Mouse (Mus musculus) midbrain, embryonic 12.5 days (tissue): ENCODE measurements at regions not wholly inside any gene's neighbourhood (a gene's known extent, or its start where the extent isn't known, plus 50 kb on each side); places are given as distances from the start of the nearest gene placed in this dataset.
A peak's percentile ranks its signal among the peaks of the same experiment; 100 is the strongest.

Source experiments
- ATAC-seq: fragments of 200-750 bp; cut with Nextera tagmentation; 2 replicates; pipeline ENCODE4 v1.8.0; 2017; ENCODE audit warnings: low read depth, moderate TSS enrichment, moderate library complexity; ENCODE audit not compliant: low FRiP score
- H3K27ac ChIP-seq: fragments of 300-500 bp; sonication (generic); replicated peaks from 2 replicates; pipeline ENCODE4 v1.5.1; 2016; ENCODE audit warnings: mild to moderate bottlenecking
- H3K27me3 ChIP-seq: fragments of 300-500 bp; sonication (generic); 2 replicates; pipeline ENCODE4 v1.6.1; 2016; ENCODE audit warnings: mild to moderate bottlenecking
- H3K36me3 ChIP-seq: fragments of 300-500 bp; sonication (generic); 2 replicates; pipeline ENCODE4 v1.6.1; 2016
- H3K4me1 ChIP-seq: fragments of 300-500 bp; sonication (generic); 2 replicates; pipeline ENCODE4 v1.6.1; 2016
- H3K4me2 ChIP-seq: fragments of 300-500 bp; sonication (generic); replicated peaks from 2 replicates; pipeline ENCODE4 v1.6.1; 2016; ENCODE audit warnings: mild to moderate bottlenecking, moderate library complexity
- H3K4me3 ChIP-seq: fragments of 300-500 bp; sonication (generic); 2 replicates; pipeline ENCODE4 v1.5.1; 2016; ENCODE audit warnings: mild to moderate bottlenecking
- H3K9ac ChIP-seq: fragments of 300-500 bp; sonication (generic); replicated peaks from 2 replicates; pipeline ENCODE4 v1.6.1; 2016; ENCODE audit warnings: mild to moderate bottlenecking, moderate library complexity
- H3K9me3 ChIP-seq: fragments of 300-500 bp; sonication (generic); 2 replicates; pipeline ENCODE4 v1.6.1; 2016; ENCODE audit warnings: mild to moderate bottlenecking
- WGBS: fragments of 180-500 bp; shearing (Covaris S2); methylation state at CpG from one replicate; pipeline ENCODE4 v1.1.7; 2016; 5-methylcytosine and 5-hydroxymethylcytosine counted together

DNA sequence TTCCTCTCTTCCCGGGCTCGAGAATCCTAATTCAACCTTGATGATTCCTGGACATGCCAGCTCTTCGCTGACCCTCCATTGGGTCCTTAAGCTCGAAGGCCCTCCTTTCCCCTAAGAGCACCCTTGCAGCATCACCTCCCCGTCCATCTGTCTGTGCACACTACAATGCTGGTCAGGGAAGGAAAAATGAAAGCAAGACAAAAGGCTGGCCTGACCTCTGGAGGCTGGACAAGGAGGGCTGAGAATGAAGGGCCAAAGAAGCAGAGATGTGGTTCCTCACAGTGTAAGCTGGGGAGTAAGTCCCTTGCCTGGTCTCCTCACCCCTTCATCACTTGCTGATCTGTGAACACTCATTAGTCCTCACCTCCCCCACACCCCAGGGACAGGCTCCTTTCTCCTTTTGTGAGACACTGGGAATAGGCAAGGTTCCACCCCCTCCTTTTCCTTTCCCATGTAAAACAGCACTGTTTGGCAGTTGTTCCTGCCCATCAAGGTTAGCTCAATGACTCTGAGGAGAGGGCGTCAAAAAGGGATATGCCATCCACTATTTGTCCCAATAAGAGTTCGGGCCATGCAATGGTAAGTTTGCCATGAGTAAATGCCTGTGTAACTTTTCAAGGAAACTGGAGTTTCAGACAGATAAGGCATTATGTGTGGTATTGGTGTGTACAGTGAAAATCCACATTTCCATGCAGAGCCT is 332.3 kb downstream of the Diras2 start:
- 79% methylated on average over 7 of the region's 7 CpGs for WGBS
- Histone ChIP-seq H3K4me3 (no peak overlapping the region), H3K9ac (no peak overlapping the region), H3K9me3 (no peaks in the 10 kb centered on the region), H3K27ac (no peak overlapping the region), H3K4me2 (no peak overlapping the region), H3K27me3 (peaks cover 84% of the 10 kb centered on the region), H3K4me1 (peaks cover 11% of the 10 kb centered on the region), H3K36me3 (no peaks in the 10 kb centered on the region)
- no peak for ATAC-seq

DNA sequence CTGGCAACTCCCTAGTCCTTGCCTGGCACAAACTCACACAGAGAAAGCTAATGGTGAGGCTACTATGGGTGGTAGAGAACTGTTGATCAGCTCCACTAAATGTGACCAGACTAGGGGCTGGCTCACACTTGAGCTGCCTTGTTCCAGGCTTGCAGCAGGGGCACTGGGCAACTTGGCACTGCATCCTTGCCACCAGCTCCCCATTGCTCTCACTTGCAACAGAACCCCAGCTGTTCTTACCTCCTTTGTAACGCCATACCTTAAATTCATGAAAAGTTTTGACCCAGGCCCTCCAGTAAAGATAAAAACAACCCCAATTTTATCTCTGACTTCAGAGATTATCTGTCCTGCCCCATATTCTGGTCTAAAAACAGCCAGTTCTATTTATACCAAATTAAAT is 328.7 kb downstream of the Diras2 start:
- WGBS: 90% methylated on average over 1 of the region's 1 CpGs
- Histone ChIP-seq H3K36me3 (no peaks in the 10 kb centered on the region), H3K9ac (no peak overlapping the region), H3K27me3 (peaks cover 48% of the 10 kb centered on the region), H3K4me3 (no peak overlapping the region), H3K4me2 (no peak overlapping the region), H3K9me3 (no peaks in the 10 kb centered on the region), H3K27ac (no peak overlapping the region), H3K4me1 (0 out of 2 replicates have a peak, but pooled peaks cover 5% of the 10 kb centered on the region)
- no peak for ATAC-seq

DNA sequence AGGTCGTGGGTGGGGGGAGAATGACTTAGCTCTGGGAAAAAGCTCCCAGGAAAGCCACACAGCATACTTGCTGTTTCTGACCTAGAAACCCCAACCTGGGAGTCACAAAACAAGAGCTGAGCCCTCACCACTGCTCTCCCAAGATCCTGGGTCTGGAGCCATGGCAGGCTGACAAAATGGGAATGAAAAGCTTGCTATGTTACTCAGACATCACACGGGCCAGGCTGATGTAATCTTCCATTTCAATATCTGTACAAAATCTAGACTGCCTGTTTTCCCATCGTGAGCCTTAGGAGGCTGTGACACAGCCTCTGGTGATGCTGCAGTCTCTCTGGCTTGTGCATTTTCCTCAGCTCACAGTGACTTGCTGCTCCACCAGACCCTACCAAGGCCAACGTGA is 325.1 kb downstream of the Diras2 start:
- H3K9ac ChIP-seq: no peak overlapping the region
- WGBS: 84% methylated on average over 4 of the region's 4 CpGs
- H3K9me3 ChIP-seq: no peaks in the 10 kb centered on the region
- no peaks in the 10 kb centered on the region for H3K36me3 ChIP-seq
- no peak for ATAC-seq
- no peak overlapping the region for H3K27ac ChIP-seq
- peaks cover 16% of the 10 kb centered on the region for H3K27me3 ChIP-seq
- no peaks in the 10 kb centered on the region for H3K4me1 ChIP-seq
- no peak overlapping the region for H3K4me3 ChIP-seq
- H3K4me2 ChIP-seq: no peak overlapping the region

DNA sequence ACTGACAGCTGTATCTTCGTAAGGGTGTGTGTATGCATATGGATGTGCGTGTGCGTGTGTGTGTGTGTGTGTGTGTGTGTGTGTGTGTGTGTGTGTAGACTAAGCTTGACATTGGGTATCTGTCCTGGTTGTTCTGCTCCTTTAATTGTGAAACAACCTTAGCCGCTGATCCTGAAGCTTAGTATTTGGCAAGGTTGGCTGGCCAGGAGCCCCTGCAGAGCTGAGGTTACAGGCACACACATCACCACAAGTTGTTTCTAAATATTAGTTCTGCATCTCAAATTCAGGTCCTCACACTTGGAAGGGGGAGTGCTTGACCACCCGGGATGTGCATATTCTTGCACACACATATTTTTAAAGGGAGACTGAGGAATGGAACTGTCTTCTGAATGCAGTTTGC is 314.7 kb downstream of the Diras2 start:
- 79% methylated on average over 5 of the region's 5 CpGs for WGBS

DNA sequence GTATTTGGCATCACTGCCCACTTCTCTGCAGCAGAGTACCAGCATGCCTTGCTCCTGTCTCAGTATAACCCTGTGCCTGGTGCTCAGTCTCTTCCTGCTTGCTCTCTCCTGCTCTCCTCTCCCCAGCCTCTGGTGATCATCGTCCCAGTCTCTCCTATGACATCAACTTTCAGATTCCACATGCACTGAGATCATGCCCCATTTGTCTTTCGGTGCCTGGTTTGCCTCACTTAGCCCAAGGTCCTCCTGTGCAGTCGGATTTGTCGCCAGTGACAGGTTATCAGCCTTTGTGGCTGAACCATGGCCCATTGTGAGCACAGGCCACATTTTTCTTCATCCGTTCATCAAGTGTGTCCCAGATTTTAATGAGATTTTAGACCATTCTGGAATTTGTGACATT is 314.0 kb downstream of the Diras2 start:
- Histone ChIP-seq H3K4me1 (no peaks in the 10 kb centered on the region), H3K27ac (no peak overlapping the region), H3K9ac (no peak overlapping the region), H3K27me3 (peaks cover 37% of the 10 kb centered on the region), H3K9me3 (0 out of 2 replicates have a peak, but pooled peaks cover 5% of the 10 kb centered on the region), H3K36me3 (no peaks in the 10 kb centered on the region), H3K4me2 (no peak overlapping the region), H3K4me3 (no peak overlapping the region)
- ATAC-seq: no peak
- 81% methylated on average over 5 of the region's 5 CpGs for WGBS

More for the DNA sequence above, 314.7 kb downstream of the Diras2 start:
- Histone ChIP-seq H3K4me3 (no peak overlapping the region), H3K4me1 (no peaks in the 10 kb centered on the region), H3K27ac (no peak overlapping the region), H3K27me3 (peaks cover 29% of the 10 kb centered on the region), H3K4me2 (no peak overlapping the region), H3K9me3 (0 out of 2 replicates have a peak, but pooled peaks cover 5% of the 10 kb centered on the region), H3K9ac (no peak overlapping the region), H3K36me3 (no peaks in the 10 kb centered on the region)
- ATAC-seq: no peak

DNA sequence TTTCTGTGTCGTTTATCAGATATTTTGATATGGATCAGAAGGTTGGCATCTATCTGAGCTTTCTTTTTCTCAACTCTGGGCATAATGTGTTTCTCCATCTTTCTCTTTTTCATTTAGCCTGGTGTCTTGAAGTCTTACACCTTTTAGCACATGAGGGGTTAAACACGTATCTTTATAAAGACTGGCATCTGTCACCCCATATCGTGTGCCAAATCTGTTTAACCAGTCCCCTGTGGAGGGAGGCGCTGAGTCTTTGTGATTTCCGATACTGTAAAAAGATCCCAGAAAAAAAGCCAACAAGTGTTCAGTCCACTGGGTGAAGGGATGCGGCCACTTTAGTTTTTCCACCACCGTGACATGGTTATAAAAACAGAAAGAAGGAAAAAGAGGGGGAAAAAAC is 313.3 kb downstream of the Diras2 start:
- Histone ChIP-seq H3K27ac (no peak overlapping the region), H3K9me3 (0 out of 2 replicates have a peak, but pooled peaks cover 5% of the 10 kb centered on the region), H3K4me1 (peaks cover 7% of the 10 kb centered on the region), H3K9ac (no peak overlapping the region), H3K27me3 (peaks cover 43% of the 10 kb centered on the region), H3K4me3 (no peak overlapping the region), H3K4me2 (no peak overlapping the region), H3K36me3 (no peaks in the 10 kb centered on the region)
- no peak for ATAC-seq
- WGBS: 76% methylated on average over 7 of the region's 7 CpGs

DNA sequence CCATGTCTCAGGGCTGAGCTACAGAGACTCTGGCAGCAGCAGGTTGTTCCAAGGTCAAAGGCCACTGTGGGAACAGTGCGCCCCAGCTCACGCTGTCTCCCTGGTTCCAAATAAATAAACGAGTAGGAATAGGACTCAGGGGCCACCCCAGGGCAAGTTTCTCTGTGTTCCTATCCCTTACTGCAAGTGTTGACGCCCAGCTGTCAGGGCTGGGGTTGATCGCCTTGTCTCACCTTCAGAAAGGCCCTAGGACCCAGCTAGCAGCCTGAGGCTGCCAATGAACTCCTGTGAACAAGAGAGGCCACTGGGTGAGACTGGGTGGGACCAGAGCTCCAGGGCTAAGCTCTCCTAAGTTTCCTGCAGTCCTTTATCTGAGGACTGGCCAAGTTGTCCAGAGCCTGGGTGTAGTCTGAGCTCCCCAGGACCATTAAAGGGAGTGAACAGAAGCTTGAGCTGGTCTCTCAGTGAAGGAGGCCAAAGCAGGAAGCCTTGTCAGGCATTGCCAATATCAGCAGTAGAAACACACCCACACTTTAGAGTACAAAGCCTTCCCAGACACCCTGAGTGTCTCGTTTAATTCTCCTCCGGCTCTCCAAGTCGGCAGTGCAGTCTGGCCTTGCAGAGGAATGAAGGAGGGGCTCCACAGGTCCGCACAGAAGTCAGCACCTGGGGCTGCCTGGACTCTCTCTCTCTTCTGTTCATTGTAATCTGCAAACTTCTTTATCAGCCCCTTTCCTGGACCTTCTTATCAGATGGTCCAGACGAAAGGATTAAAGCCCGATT is 308.6 kb downstream of the Diras2 start:
- peaks cover 72% of the 10 kb centered on the region for H3K27me3 ChIP-seq
- H3K9me3 ChIP-seq: 0 out of 2 replicates have a peak, but pooled peaks cover 5% of the 10 kb centered on the region
- H3K27ac ChIP-seq: no peak overlapping the region
- H3K4me2 ChIP-seq: no peak overlapping the region
- no peak overlapping the region for H3K9ac ChIP-seq
- 31% methylated on average over 11 of the region's 11 CpGs for WGBS
- no peak for ATAC-seq
- H3K4me1 ChIP-seq: peaks cover 16% of the 10 kb centered on the region
- H3K36me3 ChIP-seq: no peaks in the 10 kb centered on the region
- H3K4me3 ChIP-seq: no peak overlapping the region

DNA sequence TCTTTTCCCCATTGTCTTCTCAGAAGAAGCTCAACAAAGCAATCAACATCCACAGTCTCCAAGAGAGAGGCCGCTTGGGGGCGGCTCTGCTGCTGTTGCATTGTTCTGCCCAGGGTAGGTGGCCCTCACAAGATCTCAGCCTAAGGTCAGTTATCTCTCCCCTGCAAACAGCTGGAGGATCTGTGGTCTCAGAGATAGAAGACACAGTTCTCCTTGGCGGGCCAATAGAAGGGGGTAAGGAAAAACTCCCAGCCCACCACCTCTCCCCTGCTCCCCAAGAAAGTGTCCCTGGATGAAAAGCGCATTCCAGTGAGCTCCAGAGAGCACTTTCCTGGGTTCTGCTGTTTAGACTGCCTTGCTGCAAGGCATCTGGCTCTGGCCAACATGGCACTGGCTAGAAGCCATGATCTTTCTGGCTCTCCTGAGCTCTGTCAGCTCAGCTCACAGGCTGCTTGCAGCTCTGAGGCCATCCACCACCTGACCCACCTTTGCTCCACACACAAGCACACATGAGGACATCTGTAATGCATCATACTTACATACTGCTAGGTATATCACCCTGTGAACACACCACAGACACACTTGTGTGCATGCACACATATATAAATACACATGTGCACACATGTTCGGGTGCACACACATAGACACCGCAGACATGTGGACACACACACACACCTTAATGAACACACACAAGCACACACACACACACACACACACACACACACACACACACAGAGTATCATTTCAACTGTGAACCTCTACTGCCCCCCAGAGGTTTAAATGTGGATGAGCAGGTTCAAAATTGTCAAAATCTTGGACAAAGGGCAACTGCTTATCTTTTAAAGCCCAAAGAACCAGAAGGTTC is 307.7 kb downstream of the Diras2 start:
- H3K27ac ChIP-seq: peak overlapping the region; percentile 50
- 32% methylated on average over 6 of the region's 6 CpGs for WGBS
- peaks cover 70% of the 10 kb centered on the region for H3K27me3 ChIP-seq
- no peak overlapping the region for H3K4me2 ChIP-seq
- H3K36me3 ChIP-seq: no peaks in the 10 kb centered on the region
- H3K4me3 ChIP-seq: no peak overlapping the region
- ATAC-seq: peak; percentile 47; the same call in 1 of the 2 replicates
- H3K9ac ChIP-seq: 0 out of 2 replicates have a peak overlapping the region, but pooled peaks have one; percentile 6
- 0 out of 2 replicates have a peak, but pooled peaks cover 5% of the 10 kb centered on the region for H3K9me3 ChIP-seq
- H3K4me1 ChIP-seq: peaks cover 16% of the 10 kb centered on the region

DNA sequence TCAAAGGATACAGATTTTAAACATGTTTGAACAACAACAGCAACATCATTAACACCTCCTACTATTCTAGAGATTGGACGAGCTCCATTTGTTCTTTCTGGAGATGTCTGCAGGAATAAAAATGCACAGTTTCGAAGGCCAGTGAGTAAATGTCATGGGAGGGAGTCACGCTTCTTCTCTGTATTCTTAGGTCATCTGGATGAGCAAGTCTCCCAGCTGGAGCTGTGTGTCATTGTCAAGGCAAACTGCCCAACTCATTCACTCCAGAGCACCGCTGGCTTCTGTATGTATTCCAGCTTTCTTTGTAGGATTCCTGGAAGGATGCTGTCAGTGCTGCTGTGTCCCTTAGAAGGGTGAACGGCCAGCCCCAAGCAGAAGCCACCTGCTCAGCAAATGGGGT is 297.1 kb downstream of the Diras2 start:
- Histone ChIP-seq H3K9me3 (no peaks in the 10 kb centered on the region), H3K36me3 (no peaks in the 10 kb centered on the region)
- WGBS: 76% methylated on average over 5 of the region's 5 CpGs

DNA sequence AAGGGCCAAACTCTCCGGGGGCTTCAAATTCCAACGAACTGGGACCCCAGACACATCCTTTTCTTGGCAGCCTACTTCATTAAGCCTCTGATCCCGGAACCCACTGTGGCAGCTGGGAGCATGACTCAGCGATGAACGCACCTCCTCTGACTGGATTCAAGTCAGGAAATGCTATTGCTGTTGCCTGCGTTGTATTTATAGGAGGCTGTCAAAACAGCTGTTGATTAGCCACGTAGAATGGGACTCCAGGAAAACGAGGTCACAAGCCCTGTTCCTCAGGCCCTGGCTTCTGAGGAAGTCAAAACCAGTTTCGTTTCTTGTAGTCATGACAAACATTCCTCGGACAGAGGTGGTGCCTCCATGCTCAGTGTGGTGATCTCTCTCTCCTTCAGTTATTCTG is 295.0 kb downstream of the Diras2 start:
- Histone ChIP-seq H3K9ac (no peak overlapping the region), H3K4me3 (no peak overlapping the region), H3K27ac (no peak overlapping the region), H3K36me3 (no peaks in the 10 kb centered on the region), H3K9me3 (no peaks in the 10 kb centered on the region), H3K4me2 (no peak overlapping the region), H3K4me1 (0 out of 2 replicates have a peak, but pooled peaks cover 7% of the 10 kb centered on the region), H3K27me3 (no peaks in the 10 kb centered on the region)
- no peak for ATAC-seq
- WGBS: 62% methylated on average over 10 of the region's 10 CpGs

More for the DNA sequence above, 297.1 kb downstream of the Diras2 start:
- Histone ChIP-seq H3K27me3 (no peaks in the 10 kb centered on the region), H3K4me3 (no peak overlapping the region), H3K9ac (no peak overlapping the region), H3K4me1 (0 out of 2 replicates have a peak, but pooled peaks cover 7% of the 10 kb centered on the region), H3K27ac (no peak overlapping the region), H3K4me2 (no peak overlapping the region)
- no peak for ATAC-seq

DNA sequence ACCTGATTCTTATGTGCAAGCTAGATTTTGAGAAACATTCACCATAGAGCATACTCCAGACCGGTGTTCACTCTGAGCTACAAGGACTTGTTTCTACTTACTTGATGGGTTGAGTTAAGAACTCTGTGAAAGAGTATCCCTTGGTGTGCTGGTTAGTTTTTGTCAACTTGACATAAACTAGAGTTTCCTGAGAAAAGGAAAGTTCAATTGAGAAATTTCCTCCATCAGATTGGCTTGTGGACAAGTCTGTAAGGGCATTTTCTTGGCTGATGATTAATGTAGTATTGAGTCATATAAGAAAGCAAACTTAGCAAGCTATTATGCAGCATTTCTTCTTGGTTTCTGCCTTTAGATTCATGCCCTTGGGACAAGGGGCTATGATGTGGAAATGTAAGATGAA is 291.5 kb downstream of the Diras2 start:
- no peak for ATAC-seq
- Histone ChIP-seq H3K36me3 (no peaks in the 10 kb centered on the region), H3K27ac (no peak overlapping the region), H3K27me3 (no peaks in the 10 kb centered on the region), H3K9ac (no peak overlapping the region), H3K4me2 (no peak overlapping the region), H3K4me1 (0 out of 2 replicates have a peak, but pooled peaks cover 7% of the 10 kb centered on the region), H3K9me3 (0 out of 2 replicates have a peak, but pooled peaks cover 5% of the 10 kb centered on the region), H3K4me3 (no peak overlapping the region)
- WGBS: 95% methylated on average over 1 of the region's 1 CpGs
